Mouse (Mus musculus) hindbrain, embryonic 12.5 days (tissue): ENCODE data around the gene Rngtt. TPM values are rescaled to one million over a fixed set of nuclear protein-coding genes. Genes with fewer than 3 reads are reported as not detected.
A peak's percentile ranks its signal among the peaks of the same experiment; 100 is the strongest.
"Not testable (repeated sequence)": the region's sequence is repeated elsewhere in the genome, so short reads cannot be mapped to it uniquely, and the experiment has no call there.

ENCODE experiments used
- ATAC-seq: fragments of 200-750 bp; cut with Nextera tagmentation; 2 replicates; pipeline ENCODE4 v1.8.0; 2017; ENCODE audit warnings: moderate TSS enrichment; ENCODE audit not compliant: low FRiP score
- H3K27ac ChIP-seq: fragments of 300-500 bp; sonication (generic); 2 replicates; pipeline ENCODE4 v1.5.1; 2016; ENCODE audit warnings: mild to moderate bottlenecking
- H3K27me3 ChIP-seq: fragments of 300-500 bp; sonication (generic); 2 replicates; pipeline ENCODE4 v1.6.1; 2016; ENCODE audit warnings: mild to moderate bottlenecking
- H3K36me3 ChIP-seq: fragments of 300-500 bp; sonication (generic); 2 replicates; pipeline ENCODE4 v1.6.1; 2016; ENCODE audit warnings: mild to moderate bottlenecking
- H3K4me1 ChIP-seq: fragments of 300-500 bp; sonication (generic); 2 replicates; pipeline ENCODE4 v1.6.1; 2016
- H3K4me2 ChIP-seq: fragments of 300-500 bp; sonication (generic); replicated peaks from 2 replicates; pipeline ENCODE4 v1.6.1; 2016; ENCODE audit warnings: mild to moderate bottlenecking
- H3K4me3 ChIP-seq: fragments of 300-500 bp; sonication (generic); 2 replicates; pipeline ENCODE4 v1.5.1; 2016; ENCODE audit warnings: mild to moderate bottlenecking
- H3K9ac ChIP-seq: fragments of 300-500 bp; sonication (generic); 2 replicates; pipeline ENCODE4 v1.6.1; 2016; ENCODE audit warnings: mild to moderate bottlenecking, moderate library complexity
- H3K9me3 ChIP-seq: fragments of 300-500 bp; sonication (generic); replicated peaks from 2 replicates; pipeline ENCODE4 v1.6.1; 2016; ENCODE audit warnings: mild to moderate bottlenecking
- WGBS: fragments of 180-500 bp; shearing (Covaris S2); methylation state at CpG from one replicate; pipeline ENCODE4 v1.1.7; 2016; 5-methylcytosine and 5-hydroxymethylcytosine counted together
- polyA plus RNA-seq: library from polyadenylated mRNA; unstranded; fragments of >200 nt; fragmentation: Nextera tagmentation; extraction: Ambion mirVana; gene quantifications from 2 replicates; pipeline ENCODE4 v1.2.1, GENCODE M21; 2016

Rngtt gene
- polyA plus RNA-seq, 1 experiment from 2014 or later = 34.6 TPM

- no peak for ATAC-seq
- Histone ChIP-seq H3K4me2 (no peak overlapping the region; the same call in 1 of the 2 replicates), H3K9me3 (no peaks in the 10 kb centered on the region), H3K9ac (no peak overlapping the region), H3K27ac (no peak overlapping the region), H3K36me3 (no peaks in the 10 kb centered on the region), H3K27me3 (no peaks in the 10 kb centered on the region), H3K4me1 (no peaks in the 10 kb centered on the region), H3K4me3 (no peak overlapping the region)
- 89% methylated on average over 12 of the region's 12 CpGs for WGBS
These were observed 20.9 kb upstream of the Rngtt start for GRCm38 (mm10) chr4:33289106-33289650.

- H3K27ac ChIP-seq = no peak within 1 kb of the TSS
- H3K4me1 ChIP-seq = no peaks in the 10 kb centered on the region
- no peaks in the 10 kb centered on the region for H3K27me3 ChIP-seq
- no peak within 1 kb of the TSS for H3K4me3 ChIP-seq
- WGBS = 66% methylated on average over 3 of the region's 3 CpGs
- H3K36me3 ChIP-seq = no peaks in the 10 kb centered on the region
- no peak within 1 kb of the TSS for H3K9ac ChIP-seq
- ATAC-seq = no peak
- no peaks in the 10 kb centered on the region for H3K9me3 ChIP-seq
- H3K4me2 ChIP-seq = no peak within 1 kb of the TSS; the same call in 1 of the 2 replicates
These were observed 20.1 kb upstream of the Rngtt start, which contains the start of gene Pnrc1 for GRCm38 (mm10) chr4:33290002-33290401. Pnrc1 (minus strand) TSS chr4:33290163.

GRCm38 (mm10) chr4:33290878-33291277 lies 19.2 kb upstream of the Rngtt start:
- 67% methylated on average over 4 of the region's 4 CpGs for WGBS
- Histone ChIP-seq H3K36me3 (no peaks in the 10 kb centered on the region), H3K4me3 (no peak overlapping the region), H3K27ac (no peak overlapping the region), H3K9me3 (no peaks in the 10 kb centered on the region), H3K4me1 (no peaks in the 10 kb centered on the region), H3K9ac (no peak overlapping the region), H3K4me2 (no peak overlapping the region), H3K27me3 (no peaks in the 10 kb centered on the region)
- ATAC-seq = no peak

DNA sequence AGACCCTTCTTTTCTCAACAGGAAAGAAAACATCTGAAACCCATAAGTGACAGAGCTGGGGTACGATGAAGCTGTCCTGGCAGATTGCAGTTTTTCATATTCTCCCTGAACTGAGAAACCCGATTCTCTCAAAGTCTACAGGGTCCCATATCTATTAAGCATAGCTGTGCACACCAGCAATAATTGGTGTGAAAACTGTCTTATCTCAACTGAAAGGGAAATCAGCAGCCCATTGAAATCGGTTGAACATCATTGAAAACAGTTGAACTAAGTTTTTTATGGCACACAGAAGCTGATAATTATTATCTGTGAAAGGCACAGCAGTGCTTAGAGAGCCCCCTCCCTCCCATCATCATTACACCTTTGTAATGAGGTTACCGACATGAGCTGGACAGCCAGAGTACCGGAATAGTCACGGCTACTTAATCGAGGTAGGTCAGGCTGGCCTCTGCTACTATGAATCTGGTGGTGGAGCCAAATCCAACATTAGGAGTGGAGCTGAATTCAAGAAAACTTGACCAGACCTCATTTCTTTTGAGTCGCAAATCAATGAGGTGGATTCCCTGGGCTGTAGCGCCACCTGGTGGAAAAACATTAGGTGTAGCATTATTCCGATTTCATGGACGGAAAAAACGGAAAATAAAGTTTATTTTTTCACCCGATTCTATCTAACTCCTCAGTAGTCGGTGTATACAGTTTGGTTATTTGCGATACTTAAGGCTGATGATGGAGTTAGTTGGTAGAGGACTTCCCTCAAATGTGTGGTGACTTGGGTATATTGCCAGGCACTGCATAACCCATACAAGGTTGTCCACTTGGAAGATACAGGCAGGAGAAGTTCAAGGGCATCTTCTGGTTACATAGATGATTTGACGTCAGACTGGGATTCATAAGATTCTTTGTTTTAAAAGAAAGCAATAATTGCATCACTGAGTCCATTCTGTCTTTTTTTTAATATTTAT lies 17.4 kb upstream of the Rngtt start:
- H3K27me3 ChIP-seq = no peaks in the 10 kb centered on the region
- no peaks in the 10 kb centered on the region for H3K4me1 ChIP-seq
- H3K4me3 ChIP-seq = no peak overlapping the region
- 23% methylated on average over 16 of the region's 16 CpGs for WGBS
- H3K27ac ChIP-seq = no peak overlapping the region
- H3K36me3 ChIP-seq = no peaks in the 10 kb centered on the region
- ATAC-seq = no peak
- H3K4me2 ChIP-seq = 0 out of 2 replicates have a peak overlapping the region, but pooled peaks have one; percentile 17
- H3K9me3 ChIP-seq = no peaks in the 10 kb centered on the region
- no peak overlapping the region for H3K9ac ChIP-seq

DNA sequence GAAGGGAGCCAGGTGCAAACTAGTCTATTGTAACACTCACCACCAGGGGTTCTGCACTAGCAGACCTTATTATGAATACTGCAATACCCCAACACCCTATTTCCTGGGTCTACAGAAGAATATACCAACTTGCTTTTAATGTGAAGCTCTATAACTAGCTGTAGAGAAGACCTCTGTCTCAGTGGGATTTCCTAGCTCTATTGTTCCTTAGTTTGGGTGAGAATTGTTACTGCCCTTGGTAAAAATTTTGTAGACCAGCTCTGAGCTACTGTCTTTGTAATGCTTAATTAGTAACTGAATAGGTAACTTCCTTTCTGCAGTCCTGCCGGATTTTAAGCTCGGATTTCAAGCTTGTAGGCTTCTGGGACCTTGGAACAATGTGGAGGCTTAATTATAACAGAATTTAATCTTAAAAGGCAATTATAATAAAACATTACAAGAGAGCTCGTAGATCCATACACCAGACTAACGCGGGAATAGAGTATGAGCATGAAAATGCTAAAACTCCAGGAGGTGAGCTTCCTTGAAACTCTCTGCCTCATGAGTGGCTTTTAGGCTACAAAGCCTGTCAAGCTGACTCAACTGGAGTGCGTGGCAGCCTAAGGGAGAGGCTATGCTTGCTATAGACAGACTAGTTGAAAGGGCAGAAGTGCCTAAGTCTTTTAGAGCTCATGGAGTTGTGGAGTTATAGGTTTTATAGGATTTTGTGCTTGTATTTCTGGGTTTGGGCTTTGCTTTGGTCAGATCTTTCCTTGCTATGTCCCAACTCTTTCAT lies 9.0 kb upstream of the Rngtt start:
- WGBS = 82% methylated on average over 6 of the region's 6 CpGs
- H3K4me1 ChIP-seq, H3K9ac ChIP-seq, H3K9me3 ChIP-seq, H3K4me2 ChIP-seq, H3K36me3 ChIP-seq, H3K27ac ChIP-seq, H3K27me3 ChIP-seq, ATAC-seq, H3K4me3 ChIP-seq: not testable (repeated sequence)

DNA sequence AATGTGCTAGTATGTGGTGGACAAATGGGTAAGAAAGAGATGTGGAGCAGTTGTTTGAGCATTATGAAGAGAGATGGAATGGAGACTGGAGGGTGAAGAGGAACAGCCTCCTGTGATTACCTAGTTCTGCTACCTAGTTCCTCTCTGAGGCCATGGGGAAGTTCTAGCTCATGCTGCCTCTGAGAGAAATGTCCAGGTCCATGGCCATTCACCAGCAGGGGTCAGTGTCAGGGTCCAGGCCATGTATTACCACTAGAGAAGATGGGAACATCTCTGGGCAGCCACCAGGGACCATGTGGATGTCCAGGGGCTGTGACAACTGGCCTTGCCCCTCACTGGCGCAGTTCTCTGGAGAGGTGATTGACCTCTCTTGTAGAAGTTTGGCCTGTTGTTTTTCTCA lies 7.1 kb upstream of the Rngtt start:
- no peak for ATAC-seq
- H3K36me3 ChIP-seq = no peaks in the 10 kb centered on the region
- no peak overlapping the region for H3K4me3 ChIP-seq
- H3K4me2 ChIP-seq = no peak overlapping the region
- 85% methylated on average over 1 of the region's 1 CpGs for WGBS
- H3K4me1 ChIP-seq = no peaks in the 10 kb centered on the region
- H3K27ac ChIP-seq = no peak overlapping the region
- no peak overlapping the region for H3K9ac ChIP-seq
- no peaks in the 10 kb centered on the region for H3K27me3 ChIP-seq
- H3K9me3 ChIP-seq = no peaks in the 10 kb centered on the region

GRCm38 (mm10) chr4:33307146-33307545 lies 3.0 kb upstream of the Rngtt start:
- Histone ChIP-seq H3K4me3 (no peak overlapping the region), H3K9me3 (no peaks in the 10 kb centered on the region), H3K27me3 (no peaks in the 10 kb centered on the region), H3K9ac (no peak overlapping the region), H3K4me2 (no peak overlapping the region), H3K4me1 (peaks cover 13% of the 10 kb centered on the region), H3K36me3 (no peaks in the 10 kb centered on the region), H3K27ac (no peak overlapping the region)
- no peak for ATAC-seq
- 76% methylated on average over 4 of the region's 4 CpGs for WGBS

GRCm38 (mm10) chr4:33310840-33311437 lies 828 bp downstream of the Rngtt start:
- Histone ChIP-seq H3K4me2 (peak overlapping the region; percentile 75), H3K9me3 (no peaks in the 10 kb centered on the region), H3K27ac (0 out of 2 replicates have a peak overlapping the region, but pooled peaks have one; percentile 62), H3K4me1 (peaks cover 13% of the 10 kb centered on the region), H3K27me3 (no peaks in the 10 kb centered on the region), H3K9ac (peak overlapping the region; percentile 84), H3K36me3 (no peaks in the 10 kb centered on the region), H3K4me3 (peak overlapping the region; percentile 91)
- ATAC-seq = 0 out of 2 replicates have a peak, but pooled peaks have one; percentile 6
- 23% methylated on average over 12 of the region's 12 CpGs for WGBS

- H3K36me3 ChIP-seq = not testable (repeated sequence)
- 98% methylated on average over 5 of the region's 8 CpGs for WGBS
These were observed 4.0 kb downstream of the Rngtt start for GRCm38 (mm10) chr4:33314150-33314549.

DNA sequence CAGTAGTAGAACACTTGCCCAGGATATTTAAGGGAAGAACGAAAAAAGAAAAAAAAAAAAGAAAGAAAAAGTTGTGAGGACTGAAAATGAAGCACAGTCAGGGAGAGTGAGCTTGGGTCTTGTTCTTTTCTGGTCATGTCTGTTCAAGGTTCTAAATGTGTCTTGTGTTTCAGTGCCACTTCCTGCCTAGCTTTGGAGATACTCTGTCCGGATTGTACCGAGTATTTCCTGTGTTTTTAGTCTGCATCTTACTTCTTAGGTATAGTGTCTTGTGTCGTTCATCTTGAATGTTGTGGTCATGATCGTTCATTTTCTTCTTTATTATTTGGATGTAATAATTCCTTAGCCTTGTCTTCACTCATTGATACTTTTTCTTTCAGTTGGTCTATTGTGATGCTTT lies 5.7 kb downstream of the Rngtt start:
- Histone ChIP-seq H3K36me3 (no peaks in the 10 kb centered on the region), H3K4me1 (peaks cover 12% of the 10 kb centered on the region), H3K4me3 (no peak overlapping the region), H3K9me3 (no peaks in the 10 kb centered on the region), H3K9ac (no peak overlapping the region), H3K27me3 (no peaks in the 10 kb centered on the region), H3K27ac (no peak overlapping the region), H3K4me2 (no peak overlapping the region)
- ATAC-seq = no peak
- 88% methylated on average over 5 of the region's 5 CpGs for WGBS

More at GRCm38 (mm10) chr4:33314150-33314549, 4.0 kb downstream of the Rngtt start:
- H3K9me3 ChIP-seq, H3K27me3 ChIP-seq, H3K27ac ChIP-seq, H3K9ac ChIP-seq, ATAC-seq, H3K4me2 ChIP-seq, H3K4me3 ChIP-seq: not testable (repeated sequence)
- peaks cover 13% of the 10 kb centered on the region for H3K4me1 ChIP-seq

GRCm38 (mm10) chr4:33331147-33331546 lies 21.0 kb downstream of the Rngtt start:
- H3K4me3 ChIP-seq = no peak overlapping the region
- H3K4me2 ChIP-seq = no peak overlapping the region
- no peaks in the 10 kb centered on the region for H3K9me3 ChIP-seq
- H3K9ac ChIP-seq = no peak overlapping the region
- 93% methylated on average over 4 of the region's 4 CpGs for WGBS
- no peak overlapping the region for H3K27ac ChIP-seq
- ATAC-seq = no peak
- H3K27me3 ChIP-seq = no peaks in the 10 kb centered on the region
- H3K4me1 ChIP-seq = no peaks in the 10 kb centered on the region
- H3K36me3 ChIP-seq = peaks cover 50% of the 10 kb centered on the region
